Mouse (Mus musculus) embryonic facial prominence, embryonic 15.5 days (tissue): ENCODE data around the gene Trub1. TPM values are rescaled to one million over a fixed set of nuclear protein-coding genes. Genes with fewer than 3 reads are reported as not detected.
A peak's percentile ranks its signal among the peaks of the same experiment; 100 is the strongest.

Experiments
- ATAC-seq: fragments of 200-750 bp; cut with Nextera tagmentation; 2 replicates; pipeline ENCODE4 v1.8.0; 2017; ENCODE audit warnings: low read depth, moderate TSS enrichment; ENCODE audit not compliant: insufficient number of reproducible peaks, low FRiP score, low TSS enrichment
- H3K27ac ChIP-seq: fragments of 300-500 bp; sonication (generic); replicated peaks from 2 replicates; pipeline ENCODE4 v1.5.1; 2015; ENCODE audit warnings: mild to moderate bottlenecking, inconsistent platforms
- H3K27me3 ChIP-seq: fragments of 300-500 bp; sonication (generic); 2 replicates; pipeline ENCODE4 v1.6.1; 2015; ENCODE audit warnings: inconsistent platforms
- H3K36me3 ChIP-seq: fragments of 300-500 bp; sonication (generic); 2 replicates; pipeline ENCODE4 v1.6.1; 2015; ENCODE audit warnings: mild to moderate bottlenecking, inconsistent platforms
- H3K4me1 ChIP-seq: fragments of 300-500 bp; sonication (generic); 2 replicates; pipeline ENCODE4 v1.6.1; 2015; ENCODE audit warnings: inconsistent platforms
- H3K4me2 ChIP-seq: fragments of 300-500 bp; sonication (generic); replicated peaks from 2 replicates; pipeline ENCODE4 v1.6.1; 2015; ENCODE audit warnings: mild to moderate bottlenecking, inconsistent platforms
- H3K4me3 ChIP-seq: fragments of 300-500 bp; sonication (generic); replicated peaks from 2 replicates; pipeline ENCODE4 v1.5.1; 2015; ENCODE audit warnings: mild to moderate bottlenecking, inconsistent platforms
- H3K9ac ChIP-seq: fragments of 300-500 bp; sonication (generic); 2 replicates; pipeline ENCODE4 v1.6.1; 2015; ENCODE audit warnings: inconsistent platforms
- H3K9me3 ChIP-seq: fragments of 300-500 bp; sonication (generic); replicated peaks from 2 replicates; pipeline ENCODE4 v1.6.1; 2016; ENCODE audit warnings: inconsistent platforms
- WGBS: fragments of 180-500 bp; shearing (Covaris S2); methylation state at CpG from one replicate; pipeline ENCODE4 v1.1.7; 2015; 5-methylcytosine and 5-hydroxymethylcytosine counted together
- polyA plus RNA-seq: library from polyadenylated mRNA; unstranded; fragments of >200 nt; fragmentation: Nextera tagmentation; extraction: Ambion mirVana; gene quantifications from 2 replicates; pipeline ENCODE4 v1.2.1, GENCODE M21; 2015

Trub1 gene
- polyA plus RNA-seq, 1 experiment from 2014 or later = 24.1 TPM

- WGBS = 24% methylated on average over 10 of the region's 10 CpGs
- Histone ChIP-seq H3K27ac (peak overlapping the region; percentile 17), H3K9me3 (no peaks in the 10 kb centered on the region), H3K36me3 (no peaks in the 10 kb centered on the region), H3K27me3 (no peaks in the 10 kb centered on the region), H3K4me1 (peaks cover 14% of the 10 kb centered on the region), H3K4me2 (no peak overlapping the region), H3K9ac (no peak overlapping the region), H3K4me3 (no peak overlapping the region)
- ATAC-seq = no peak
These were observed 45.5 kb downstream of the Trub1 start for GRCm38 (mm10) chr19:57498110-57498743.

DNA sequence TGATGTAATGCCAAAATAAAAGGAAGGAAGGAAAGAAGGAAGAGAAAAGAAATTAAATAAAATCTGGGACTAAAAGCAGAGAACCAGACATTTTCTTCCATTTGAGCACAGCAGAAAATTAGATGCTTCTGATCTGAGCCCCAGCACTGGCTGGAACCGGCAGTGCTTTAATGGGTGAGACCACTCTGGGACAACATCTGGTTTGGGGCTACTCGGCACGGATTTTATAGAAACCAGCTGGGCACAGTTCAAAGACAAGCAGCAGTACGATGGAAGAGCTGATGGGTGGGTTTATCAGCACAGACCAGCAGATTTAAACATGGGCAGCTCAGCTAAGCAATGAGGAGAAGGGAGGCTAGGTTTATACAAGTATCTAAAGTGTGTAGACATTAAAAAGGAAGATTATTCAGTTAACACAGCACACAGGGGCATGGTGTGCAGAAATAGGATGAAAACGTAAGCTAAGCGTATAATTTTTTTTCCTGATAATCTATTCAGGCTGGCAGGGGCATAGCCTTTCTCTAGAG is 46.2 kb downstream of the Trub1 start:
- H3K4me1 ChIP-seq = peaks cover 14% of the 10 kb centered on the region
- H3K27ac ChIP-seq = peak overlapping the region; percentile 17
- no peak overlapping the region for H3K4me3 ChIP-seq
- no peak overlapping the region for H3K9ac ChIP-seq
- peak; percentile 69; the same call in 1 of the 2 replicates for ATAC-seq
- no peaks in the 10 kb centered on the region for H3K36me3 ChIP-seq
- WGBS = 31% methylated on average over 6 of the region's 6 CpGs
- no peaks in the 10 kb centered on the region for H3K9me3 ChIP-seq
- H3K27me3 ChIP-seq = no peaks in the 10 kb centered on the region
- no peak overlapping the region for H3K4me2 ChIP-seq

GRCm38 (mm10) chr19:57500254-57500653 is 47.5 kb downstream of the Trub1 start:
- H3K9ac ChIP-seq = no peak overlapping the region
- no peak overlapping the region for H3K4me3 ChIP-seq
- 92% methylated on average over 5 of the region's 5 CpGs for WGBS
- no peak overlapping the region for H3K27ac ChIP-seq
- H3K4me1 ChIP-seq = peaks cover 14% of the 10 kb centered on the region
- H3K9me3 ChIP-seq = no peaks in the 10 kb centered on the region
- H3K27me3 ChIP-seq = no peaks in the 10 kb centered on the region
- no peak overlapping the region for H3K4me2 ChIP-seq
- ATAC-seq = no peak
- no peaks in the 10 kb centered on the region for H3K36me3 ChIP-seq

DNA sequence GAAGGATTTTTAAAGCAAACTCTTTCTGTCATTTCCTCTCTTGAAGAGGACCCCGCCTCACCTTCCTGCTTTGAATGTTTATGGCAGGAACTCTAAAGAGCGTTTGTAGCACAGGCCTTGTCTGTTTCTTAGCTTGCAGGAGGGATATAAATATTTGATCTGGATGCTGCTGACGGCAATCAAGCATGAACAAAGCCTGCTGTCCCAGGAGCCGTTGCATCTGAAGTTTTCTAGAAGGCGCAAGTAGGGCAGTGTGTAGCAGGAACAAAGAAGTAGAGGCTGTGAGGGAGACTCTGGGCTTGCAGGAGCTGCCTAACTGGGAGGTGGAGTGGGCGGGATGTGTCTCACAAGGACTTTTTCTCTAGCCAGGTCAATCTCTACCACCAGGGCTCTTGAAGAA is 50.4 kb downstream of the Trub1 start:
- 48% methylated on average over 6 of the region's 6 CpGs for WGBS
- Histone ChIP-seq H3K9ac (no peak overlapping the region), H3K27ac (no peak overlapping the region)

DNA sequence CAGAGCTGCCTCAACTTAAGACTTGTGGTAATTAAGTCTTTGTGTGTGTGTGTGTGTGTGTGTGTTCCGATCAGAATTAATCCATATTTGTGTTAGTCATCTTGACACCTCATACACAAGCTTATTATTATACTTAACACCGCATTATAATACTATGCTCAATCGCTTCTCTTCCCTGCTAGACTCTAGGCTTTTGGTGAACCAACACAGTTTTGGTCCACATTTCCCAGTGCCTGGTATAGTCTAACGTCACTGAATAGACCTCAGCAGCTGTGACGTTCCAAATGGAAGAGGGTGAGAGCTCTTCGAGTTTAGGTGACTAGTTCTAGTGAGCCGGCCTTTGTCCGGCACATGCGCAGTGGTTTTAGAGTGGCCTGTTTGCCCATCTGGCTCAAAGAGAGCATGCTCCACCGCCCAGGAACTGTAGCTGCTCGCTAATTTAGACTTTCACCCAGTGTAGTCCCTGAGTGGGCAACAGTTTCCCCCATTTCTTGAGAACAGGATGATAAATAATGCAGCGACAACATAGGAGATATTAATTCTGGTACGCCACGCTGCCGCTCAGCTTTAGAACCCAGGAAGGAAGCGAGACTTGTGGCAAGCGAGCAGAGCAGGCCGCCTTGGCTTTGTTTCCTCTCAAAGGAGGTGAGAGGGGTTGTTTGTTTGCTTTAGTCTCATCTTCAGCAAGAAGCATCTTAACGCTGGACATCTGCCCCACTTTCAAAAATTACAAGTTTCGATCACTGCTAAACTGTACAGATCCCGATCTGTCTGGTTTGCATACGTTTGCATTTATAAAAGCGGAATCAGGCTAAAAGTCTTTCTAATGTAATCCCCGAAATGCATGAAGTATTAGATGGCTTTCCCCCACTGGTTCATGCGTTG is 52.6 kb downstream of the Trub1 start:
- Histone ChIP-seq H3K9me3 (no peaks in the 10 kb centered on the region), H3K27ac (no peak overlapping the region), H3K9ac (no peak overlapping the region), H3K4me3 (no peak overlapping the region), H3K36me3 (no peaks in the 10 kb centered on the region), H3K4me1 (peaks cover 4% of the 10 kb centered on the region; the same call in 1 of the 2 replicates), H3K27me3 (no peaks in the 10 kb centered on the region), H3K4me2 (no peak overlapping the region)
- WGBS = 78% methylated on average over 25 of the region's 25 CpGs
- ATAC-seq = no peak

More for the DNA sequence above, 50.4 kb downstream of the Trub1 start:
- no peak overlapping the region for H3K4me2 ChIP-seq
- peaks cover 13% of the 10 kb centered on the region for H3K4me1 ChIP-seq
- no peaks in the 10 kb centered on the region for H3K27me3 ChIP-seq
- H3K4me3 ChIP-seq = no peak overlapping the region
- no peaks in the 10 kb centered on the region for H3K36me3 ChIP-seq
- ATAC-seq = no peak
- H3K9me3 ChIP-seq = no peaks in the 10 kb centered on the region

- ATAC-seq = no peak
- no peaks in the 10 kb centered on the region for H3K27me3 ChIP-seq
- H3K27ac ChIP-seq = no peak overlapping the region
- peaks cover 4% of the 10 kb centered on the region; the same call in 1 of the 2 replicates for H3K4me1 ChIP-seq
- H3K36me3 ChIP-seq = no peaks in the 10 kb centered on the region
- no peak overlapping the region for H3K4me3 ChIP-seq
- H3K9ac ChIP-seq = no peak overlapping the region
- WGBS = 47% methylated on average over 5 of the region's 5 CpGs
- H3K9me3 ChIP-seq = no peaks in the 10 kb centered on the region
- H3K4me2 ChIP-seq = no peak overlapping the region
These were observed 53.9 kb downstream of the Trub1 start for GRCm38 (mm10) chr19:57506591-57506990.

- H3K4me1 ChIP-seq = peaks cover 4% of the 10 kb centered on the region; the same call in 1 of the 2 replicates
- H3K27me3 ChIP-seq = no peaks in the 10 kb centered on the region
- no peaks in the 10 kb centered on the region for H3K9me3 ChIP-seq
- 69% methylated on average over 11 of the region's 11 CpGs for WGBS
- H3K36me3 ChIP-seq = no peaks in the 10 kb centered on the region
- H3K4me2 ChIP-seq = no peak overlapping the region
- ATAC-seq = no peak
- no peak overlapping the region for H3K27ac ChIP-seq
- H3K4me3 ChIP-seq = no peak overlapping the region
- H3K9ac ChIP-seq = no peak overlapping the region
These were observed 55.6 kb downstream of the Trub1 start for GRCm38 (mm10) chr19:57508261-57508788.

GRCm38 (mm10) chr19:57509758-57510319 is 57.1 kb downstream of the Trub1 start:
- Histone ChIP-seq H3K36me3 (no peaks in the 10 kb centered on the region), H3K27me3 (no peaks in the 10 kb centered on the region), H3K9me3 (no peaks in the 10 kb centered on the region), H3K4me2 (no peak overlapping the region), H3K27ac (no peak overlapping the region), H3K9ac (no peak overlapping the region), H3K4me1 (peaks cover 4% of the 10 kb centered on the region; the same call in 1 of the 2 replicates), H3K4me3 (no peak overlapping the region)
- no peak for ATAC-seq
- WGBS = 40% methylated on average over 14 of the region's 14 CpGs

DNA sequence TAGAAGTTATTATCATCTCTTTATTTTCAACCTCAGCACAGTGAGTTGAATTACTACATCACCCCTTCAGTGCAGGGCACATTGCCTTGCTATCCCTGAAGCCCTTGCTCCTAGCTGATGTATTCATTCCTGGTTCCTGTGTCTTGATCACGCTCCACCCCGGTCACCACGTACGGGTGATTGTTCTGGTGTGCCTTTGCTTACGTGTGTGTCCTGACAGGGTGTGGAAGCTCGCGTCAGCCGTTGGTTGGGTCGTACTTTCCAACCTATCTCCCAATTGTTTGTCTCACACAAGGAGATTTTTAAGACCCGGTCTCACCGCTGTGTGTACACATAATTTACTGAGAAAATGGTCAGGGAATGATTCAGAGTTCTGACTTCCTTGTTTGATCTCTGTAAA is 58.1 kb downstream of the Trub1 start:
- H3K36me3 ChIP-seq = no peaks in the 10 kb centered on the region
- ATAC-seq = no peak
- WGBS = 93% methylated on average over 11 of the region's 11 CpGs
- no peak overlapping the region for H3K4me2 ChIP-seq
- no peak overlapping the region for H3K27ac ChIP-seq
- H3K9me3 ChIP-seq = no peaks in the 10 kb centered on the region
- H3K4me3 ChIP-seq = no peak overlapping the region
- no peaks in the 10 kb centered on the region for H3K27me3 ChIP-seq
- no peak overlapping the region for H3K9ac ChIP-seq
- peaks cover 4% of the 10 kb centered on the region; the same call in 1 of the 2 replicates for H3K4me1 ChIP-seq

- Histone ChIP-seq H3K9me3 (no peaks in the 10 kb centered on the region), H3K4me2 (no peak overlapping the region), H3K4me1 (peaks cover 4% of the 10 kb centered on the region; the same call in 1 of the 2 replicates), H3K4me3 (no peak overlapping the region), H3K27ac (no peak overlapping the region), H3K36me3 (no peaks in the 10 kb centered on the region), H3K9ac (no peak overlapping the region), H3K27me3 (no peaks in the 10 kb centered on the region)
- no peak for ATAC-seq
- WGBS = 88% methylated on average over 9 of the region's 9 CpGs
These were observed 60.4 kb downstream of the Trub1 start for GRCm38 (mm10) chr19:57513123-57513522.

- H3K27ac ChIP-seq = no peak overlapping the region
- H3K4me3 ChIP-seq = no peak overlapping the region
- no peak for ATAC-seq
These were observed 69.0 kb downstream of the Trub1 start for GRCm38 (mm10) chr19:57521721-57522120.

More at GRCm38 (mm10) chr19:57521721-57522120, 69.0 kb downstream of the Trub1 start:
- H3K9ac ChIP-seq = no peak overlapping the region
- H3K27me3 ChIP-seq = no peaks in the 10 kb centered on the region
- no peak overlapping the region for H3K4me2 ChIP-seq
- H3K4me1 ChIP-seq = peaks cover 10% of the 10 kb centered on the region
- no peaks in the 10 kb centered on the region for H3K36me3 ChIP-seq
- H3K9me3 ChIP-seq = no peaks in the 10 kb centered on the region
